Mouse (Mus musculus): ENCODE measurements around the gene Zfp579. TPM values are rescaled to one million over a fixed set of nuclear protein-coding genes. Genes with fewer than 3 reads are reported as not detected.
"Not testable (repeated sequence)": the region's sequence is repeated elsewhere in the genome, so short reads cannot be mapped to it uniquely, and the experiment has no call there.

Zfp579 gene
- polyA plus RNA-seq, 1 experiment from 2014 or later = 10.5 TPM

DNA sequence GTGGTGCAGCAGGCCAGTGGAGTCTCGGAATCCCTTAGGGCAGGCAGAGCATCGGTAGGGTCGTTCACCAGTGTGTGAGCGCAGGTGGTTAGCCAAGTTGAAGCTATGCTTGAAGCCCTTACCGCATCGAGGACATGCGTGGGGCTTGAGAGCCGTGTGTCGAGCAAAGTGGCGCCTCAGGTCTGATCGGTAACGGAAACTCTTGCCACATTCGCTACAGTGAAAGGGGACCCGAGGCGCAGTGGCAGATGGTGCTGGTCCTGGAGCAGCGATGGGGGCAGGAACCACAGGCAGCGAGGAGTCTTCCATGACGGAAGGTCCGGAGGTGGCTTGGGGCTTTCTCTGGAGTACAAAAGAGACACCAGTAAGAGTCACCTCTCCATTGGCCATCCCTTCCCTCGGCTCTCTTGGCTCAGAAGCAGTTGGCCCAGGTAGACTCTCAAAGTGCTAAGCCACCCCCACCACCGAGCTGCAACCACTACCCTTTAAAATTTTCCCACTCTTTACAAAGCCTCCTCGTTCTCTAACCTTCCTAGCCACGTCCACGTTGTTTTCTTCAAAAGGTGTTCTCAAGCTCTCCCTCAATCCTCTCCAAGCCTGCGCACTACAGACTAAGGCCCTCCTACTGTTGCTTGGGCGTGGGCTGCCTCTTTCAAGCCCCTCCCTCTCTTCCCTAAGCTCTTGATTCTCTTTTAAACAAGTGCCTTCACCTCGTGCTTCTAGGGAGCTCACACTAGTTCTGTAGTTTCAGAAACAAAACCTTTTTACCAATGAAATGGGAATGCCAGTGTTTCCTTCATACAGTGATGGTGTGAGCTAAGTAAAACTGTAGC is 16.9 kb upstream of the Zfp579 start:
- Histone ChIP-seq H3K9me3 (ENCODE audit: control insufficient read depth) (no peaks in the 10 kb centered on the region), H3K27me3 (replicated peaks; ENCODE audit: control insufficient read depth, insufficient read depth, low read length) (no peaks in the 10 kb centered on the region), H3K4me1 (replicated peaks; ENCODE audit: control insufficient read depth, insufficient read depth, low read length) (peaks cover 3% of the 10 kb centered on the region; the same call in 1 of the 2 replicates), H3K4me2 (replicated peaks; ENCODE audit: low read depth) (no peak overlapping the region), H3K9ac (ENCODE audit: low read depth, low read length) (no peak overlapping the region), H3K27ac (ENCODE audit: low read depth, low read length) (no peak overlapping the region), H3K36me3 (ENCODE audit: control insufficient read depth, insufficient read depth) (peaks cover 57% of the 10 kb centered on the region), H3K4me3 (ENCODE audit: low read depth, low read length) (no peak overlapping the region)
- ATAC-seq = no peak
- no peak for TF ChIP-seq CTCF (IDR thresholded peaks at IDR 0.05; ENCODE audit: low read depth)
- 90% methylated on average over 27 of the region's 27 CpGs for WGBS

DNA sequence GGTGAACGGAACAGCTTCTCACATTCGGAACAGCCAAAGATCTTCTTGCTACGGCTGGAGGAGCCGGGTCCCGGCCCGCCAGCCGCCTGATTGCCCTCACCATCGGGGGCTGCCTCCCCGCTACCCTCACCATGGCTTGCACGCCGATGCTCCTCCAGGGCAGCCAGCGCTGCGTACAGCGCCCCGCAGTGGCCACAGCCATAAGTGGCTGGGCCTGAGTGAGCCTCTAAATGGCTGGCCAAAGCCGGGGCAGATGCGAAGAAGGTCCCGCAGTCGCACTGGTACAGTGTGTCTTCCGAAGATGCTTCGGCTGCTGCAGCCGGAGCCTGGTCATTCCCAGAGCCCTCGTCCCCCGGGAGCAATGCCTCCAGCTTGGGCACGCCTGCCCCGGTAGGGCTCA is 12.3 kb upstream of the Zfp579 start:
- peaks cover 59% of the 10 kb centered on the region for H3K36me3 ChIP-seq (ENCODE audit: control insufficient read depth, insufficient read depth)
- WGBS = 94% methylated on average over 26 of the region's 26 CpGs

GRCm38 (mm10) chr7:5002876-5003275 is 6.9 kb upstream of the Zfp579 start:
- WGBS = 70% methylated on average over 8 of the region's 8 CpGs
- not testable (repeated sequence) for H3K4me3 ChIP-seq (ENCODE audit: low read depth, low read length); ATAC-seq

More for the DNA sequence above, 12.3 kb upstream of the Zfp579 start:
- Histone ChIP-seq H3K27me3 (replicated peaks; ENCODE audit: control insufficient read depth, insufficient read depth, low read length) (no peaks in the 10 kb centered on the region), H3K4me1 (replicated peaks; ENCODE audit: control insufficient read depth, insufficient read depth, low read length) (no peaks in the 10 kb centered on the region), H3K4me2 (replicated peaks; ENCODE audit: low read depth) (no peak overlapping the region), H3K9me3 (ENCODE audit: control insufficient read depth) (no peaks in the 10 kb centered on the region), H3K4me3 (ENCODE audit: low read depth, low read length) (no peak overlapping the region), H3K27ac (ENCODE audit: low read depth, low read length) (no peak overlapping the region), H3K9ac (ENCODE audit: low read depth, low read length) (no peak overlapping the region)
- ATAC-seq = no peak
- peak; percentile 30; the same call in 1 of the 2 replicates for TF ChIP-seq CTCF (IDR thresholded peaks at IDR 0.05; ENCODE audit: low read depth)

DNA sequence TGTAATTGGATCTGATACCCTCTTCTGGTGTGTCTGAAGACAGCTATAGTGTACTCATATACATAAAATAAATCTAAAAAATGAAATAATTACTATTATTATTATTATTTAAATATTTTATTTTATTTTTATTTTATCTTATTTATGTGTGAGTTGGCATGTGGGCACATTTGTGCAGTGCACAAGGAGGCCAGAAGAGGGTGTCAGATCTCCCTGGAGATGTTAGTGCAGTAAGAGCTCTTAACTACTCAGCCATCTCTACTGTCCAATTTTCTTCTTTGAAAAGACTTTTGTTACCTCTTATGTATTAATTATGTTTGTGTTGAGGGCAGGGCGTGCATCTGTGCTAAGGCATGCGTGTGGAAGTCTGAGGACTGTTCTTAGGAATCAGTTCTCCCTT is 3.9 kb upstream of the Zfp579 start:
- H3K27me3 ChIP-seq (replicated peaks; ENCODE audit: control insufficient read depth, insufficient read depth, low read length) = no peaks in the 10 kb centered on the region
- no peaks in the 10 kb centered on the region for H3K4me1 ChIP-seq (replicated peaks; ENCODE audit: control insufficient read depth, insufficient read depth, low read length)
- H3K4me3 ChIP-seq (ENCODE audit: low read depth, low read length) = no peak overlapping the region
- H3K9ac ChIP-seq (ENCODE audit: low read depth, low read length) = no peak overlapping the region
- peak; percentile 61 for TF ChIP-seq CTCF (IDR thresholded peaks at IDR 0.05; ENCODE audit: low read depth)
- H3K27ac ChIP-seq (ENCODE audit: low read depth, low read length) = no peak overlapping the region
- 70% methylated on average over 2 of the region's 2 CpGs for WGBS
- no peaks in the 10 kb centered on the region for H3K9me3 ChIP-seq (ENCODE audit: control insufficient read depth)
- no peak for ATAC-seq
- no peaks in the 10 kb centered on the region for H3K36me3 ChIP-seq (ENCODE audit: control insufficient read depth, insufficient read depth)
- H3K4me2 ChIP-seq (replicated peaks; ENCODE audit: low read depth) = no peak overlapping the region

More at GRCm38 (mm10) chr7:5002876-5003275, 6.9 kb upstream of the Zfp579 start:
- not testable (repeated sequence) for H3K9me3 ChIP-seq (ENCODE audit: control insufficient read depth); H3K27ac ChIP-seq (ENCODE audit: low read depth, low read length); H3K4me1 ChIP-seq (replicated peaks; ENCODE audit: control insufficient read depth, insufficient read depth, low read length); H3K4me2 ChIP-seq (replicated peaks; ENCODE audit: low read depth); H3K36me3 ChIP-seq (ENCODE audit: control insufficient read depth, insufficient read depth); H3K27me3 ChIP-seq (replicated peaks; ENCODE audit: control insufficient read depth, insufficient read depth, low read length); H3K9ac ChIP-seq (ENCODE audit: low read depth, low read length)

DNA sequence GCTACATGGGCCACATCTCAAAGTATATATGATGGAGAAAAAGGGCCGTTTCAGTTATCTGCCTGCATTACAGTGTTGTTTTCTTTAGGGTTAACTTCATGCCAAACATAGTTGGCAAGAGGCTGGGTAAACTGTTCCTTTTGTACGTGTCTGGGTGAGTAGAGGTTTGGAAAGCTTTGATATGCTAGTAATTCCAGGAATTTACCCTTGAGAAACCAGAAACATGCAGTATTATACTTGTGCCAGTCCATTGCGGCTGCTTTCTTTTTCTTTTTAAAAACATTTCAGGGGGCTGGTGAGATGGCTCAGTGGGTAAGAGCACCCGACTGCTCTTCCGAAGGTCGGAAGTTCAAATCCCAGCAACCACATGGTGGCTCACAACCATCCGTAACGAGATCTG is 976 bp upstream of the Zfp579 start:
- 0 out of 2 replicates have a peak, but pooled peaks cover 3% of the 10 kb centered on the region for H3K9me3 ChIP-seq (ENCODE audit: control insufficient read depth)
- no peak for TF ChIP-seq CTCF (IDR thresholded peaks at IDR 0.05; ENCODE audit: low read depth)
- no peaks in the 10 kb centered on the region for H3K27me3 ChIP-seq (replicated peaks; ENCODE audit: control insufficient read depth, insufficient read depth, low read length)
- 45% methylated on average over 7 of the region's 8 CpGs for WGBS
- H3K27ac ChIP-seq (ENCODE audit: low read depth, low read length) = no peak overlapping the region
- peak overlapping the region; percentile 90 for H3K4me2 ChIP-seq (replicated peaks; ENCODE audit: low read depth)
- H3K4me3 ChIP-seq (ENCODE audit: low read depth, low read length) = no peak overlapping the region
- no peak for ATAC-seq
- no peak overlapping the region for H3K9ac ChIP-seq (ENCODE audit: low read depth, low read length)
- H3K4me1 ChIP-seq (replicated peaks; ENCODE audit: control insufficient read depth, insufficient read depth, low read length) = no peaks in the 10 kb centered on the region
- peaks cover 16% of the 10 kb centered on the region; the same call in 1 of the 2 replicates for H3K36me3 ChIP-seq (ENCODE audit: control insufficient read depth, insufficient read depth)

GRCm38 (mm10) chr7:4995268-4996002 is 523 bp downstream of the Zfp579 start:
- no peak for TF ChIP-seq CTCF (IDR thresholded peaks at IDR 0.05; ENCODE audit: low read depth)
- 0 out of 2 replicates have a peak, but pooled peaks cover 3% of the 10 kb centered on the region for H3K9me3 ChIP-seq (ENCODE audit: control insufficient read depth)
- H3K4me3 ChIP-seq (ENCODE audit: low read depth, low read length) = peak overlapping the region; percentile 79
- no peak; the same call in 1 of the 2 replicates for ATAC-seq
- peaks cover 16% of the 10 kb centered on the region; the same call in 1 of the 2 replicates for H3K36me3 ChIP-seq (ENCODE audit: control insufficient read depth, insufficient read depth)
- peak overlapping the region; percentile 62 for H3K27ac ChIP-seq (ENCODE audit: low read depth, low read length)
- H3K9ac ChIP-seq (ENCODE audit: low read depth, low read length) = peak overlapping the region; percentile 76
- no peaks in the 10 kb centered on the region for H3K4me1 ChIP-seq (replicated peaks; ENCODE audit: control insufficient read depth, insufficient read depth, low read length)
- peak overlapping the region; percentile 90 for H3K4me2 ChIP-seq (replicated peaks; ENCODE audit: low read depth)
- no peaks in the 10 kb centered on the region for H3K27me3 ChIP-seq (replicated peaks; ENCODE audit: control insufficient read depth, insufficient read depth, low read length)
- WGBS = 6% methylated on average over 19 of the region's 19 CpGs
